Mouse (Mus musculus): Measurements from ENCODE around the gene Erg. TPM values are rescaled to one million over a fixed set of nuclear protein-coding genes. Genes with fewer than 3 reads are reported as not detected.

Gene Erg
- polyA plus RNA-seq, 1 experiment from 2014 or later = 9.5 TPM

- Histone ChIP-seq H3K27ac (ENCODE audit: low read length) (no peak overlapping the region), H3K4me1 (ENCODE audit: insufficient read depth, low read length) (peaks cover 6% of the 10 kb centered on the region; the same call in 1 of the 2 replicates), H3K9ac (replicated peaks; ENCODE audit: low read length) (no peak overlapping the region), H3K4me2 (replicated peaks; ENCODE audit: low read depth, low read length) (no peak overlapping the region), H3K36me3 (ENCODE audit: insufficient read depth, low read length) (no peaks in the 10 kb centered on the region), H3K27me3 (ENCODE audit: insufficient read depth, low read length) (no peaks in the 10 kb centered on the region), H3K4me3 (ENCODE audit: low read length) (no peak overlapping the region), H3K9me3 (ENCODE audit: low read length) (no peaks in the 10 kb centered on the region)
- 27% methylated on average over 3 of the region's 3 CpGs for WGBS
- no peak for ATAC-seq (ENCODE audit: low FRiP score, low TSS enrichment)
Measured at GRCm38 (mm10) chr16:95350499-95350898, 235.9 kb downstream of the Erg start.

DNA sequence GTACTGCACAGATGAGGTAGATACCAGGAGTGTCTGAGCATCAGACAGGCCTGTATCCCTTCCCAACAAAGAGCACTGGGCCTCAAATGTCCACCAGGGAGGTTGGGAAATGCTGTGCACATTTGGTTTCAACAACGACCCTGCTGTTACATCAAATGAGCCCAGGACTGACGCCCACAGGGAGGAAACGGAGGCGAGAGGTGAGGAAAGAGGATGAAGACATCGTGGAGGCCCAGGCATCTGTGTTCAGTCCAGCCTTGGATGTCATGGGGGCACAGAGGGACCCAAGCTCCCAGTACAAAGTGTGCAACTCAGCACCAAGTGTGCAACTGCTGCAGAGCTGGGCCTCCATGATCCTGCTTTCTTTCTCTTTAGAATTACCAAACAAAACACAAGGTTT lies 236.6 kb downstream of the Erg start:
- H3K4me3 ChIP-seq (ENCODE audit: low read length) = no peak overlapping the region
- H3K36me3 ChIP-seq (ENCODE audit: insufficient read depth, low read length) = no peaks in the 10 kb centered on the region
- no peak overlapping the region for H3K27ac ChIP-seq (ENCODE audit: low read length)
- peaks cover 6% of the 10 kb centered on the region; the same call in 1 of the 2 replicates for H3K4me1 ChIP-seq (ENCODE audit: insufficient read depth, low read length)
- 57% methylated on average over 5 of the region's 5 CpGs for WGBS
- no peak overlapping the region for H3K9ac ChIP-seq (replicated peaks; ENCODE audit: low read length)
- H3K27me3 ChIP-seq (ENCODE audit: insufficient read depth, low read length) = no peaks in the 10 kb centered on the region
- H3K9me3 ChIP-seq (ENCODE audit: low read length) = no peaks in the 10 kb centered on the region
- no peak overlapping the region for H3K4me2 ChIP-seq (replicated peaks; ENCODE audit: low read depth, low read length)
- no peak for ATAC-seq (ENCODE audit: low FRiP score, low TSS enrichment)

GRCm38 (mm10) chr16:95349344-95349743 lies 237.0 kb downstream of the Erg start:
- no peaks in the 10 kb centered on the region for H3K9me3 ChIP-seq (ENCODE audit: low read length)
- H3K4me2 ChIP-seq (replicated peaks; ENCODE audit: low read depth, low read length) = no peak overlapping the region
- no peaks in the 10 kb centered on the region for H3K36me3 ChIP-seq (ENCODE audit: insufficient read depth, low read length)
- no peak overlapping the region for H3K9ac ChIP-seq (replicated peaks; ENCODE audit: low read length)
- no peak for ATAC-seq (ENCODE audit: low FRiP score, low TSS enrichment)
- H3K27me3 ChIP-seq (ENCODE audit: insufficient read depth, low read length) = no peaks in the 10 kb centered on the region
- peaks cover 6% of the 10 kb centered on the region; the same call in 1 of the 2 replicates for H3K4me1 ChIP-seq (ENCODE audit: insufficient read depth, low read length)
- WGBS = 87% methylated on average over 6 of the region's 6 CpGs
- no peak overlapping the region for H3K27ac ChIP-seq (ENCODE audit: low read length)
- H3K4me3 ChIP-seq (ENCODE audit: low read length) = no peak overlapping the region

DNA sequence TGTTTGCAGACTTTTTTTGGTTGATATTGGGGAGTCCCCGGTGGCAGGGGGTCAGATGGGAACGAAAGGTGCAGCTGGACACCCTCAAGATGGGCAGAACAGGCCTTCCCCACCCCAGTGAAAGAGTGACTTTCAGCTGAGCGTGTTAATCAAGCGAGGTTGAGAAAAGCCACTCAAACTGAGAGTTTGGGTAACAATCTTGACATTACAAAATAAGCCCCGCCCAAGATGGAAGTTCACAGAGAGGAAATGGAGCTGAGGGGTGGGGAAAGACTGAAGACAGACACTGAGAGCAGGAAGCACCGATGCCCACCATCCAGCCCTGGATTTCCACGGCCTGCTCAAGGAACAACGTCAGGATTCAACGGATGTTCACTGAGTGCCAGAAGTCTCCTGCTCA lies 237.8 kb downstream of the Erg start:
- WGBS = 79% methylated on average over 9 of the region's 9 CpGs
- peaks cover 6% of the 10 kb centered on the region; the same call in 1 of the 2 replicates for H3K4me1 ChIP-seq (ENCODE audit: insufficient read depth, low read length)
- ATAC-seq (ENCODE audit: low FRiP score, low TSS enrichment) = no peak

DNA sequence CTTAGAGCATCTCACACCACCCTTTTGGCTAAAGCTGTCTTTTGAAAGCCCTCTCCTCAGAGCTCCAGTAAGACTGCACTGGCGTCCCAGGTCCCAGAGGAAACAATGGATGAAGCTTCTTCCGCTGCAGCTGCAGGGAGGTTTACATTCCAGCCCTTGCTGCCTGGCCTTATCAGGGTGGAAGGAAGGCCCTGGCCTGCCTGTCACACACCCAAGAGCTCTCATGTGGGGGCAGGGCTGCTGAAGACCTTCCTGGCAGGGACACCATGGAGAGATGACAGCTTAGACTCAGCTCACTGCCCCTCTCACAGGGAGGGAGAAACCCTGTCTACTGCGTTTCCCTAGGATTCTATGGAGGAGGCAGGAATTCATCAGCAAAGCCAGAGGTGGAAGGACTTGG lies 239.2 kb downstream of the Erg start:
- H3K36me3 ChIP-seq (ENCODE audit: insufficient read depth, low read length) = no peaks in the 10 kb centered on the region
- peak overlapping the region; percentile 17; the same call in 1 of the 2 replicates for H3K27ac ChIP-seq (ENCODE audit: low read length)
- H3K4me1 ChIP-seq (ENCODE audit: insufficient read depth, low read length) = peaks cover 6% of the 10 kb centered on the region; the same call in 1 of the 2 replicates
- WGBS = 20% methylated on average over 3 of the region's 3 CpGs
- no peak overlapping the region for H3K4me2 ChIP-seq (replicated peaks; ENCODE audit: low read depth, low read length)
- H3K9me3 ChIP-seq (ENCODE audit: low read length) = no peaks in the 10 kb centered on the region
- H3K4me3 ChIP-seq (ENCODE audit: low read length) = no peak overlapping the region
- no peak overlapping the region for H3K9ac ChIP-seq (replicated peaks; ENCODE audit: low read length)
- H3K27me3 ChIP-seq (ENCODE audit: insufficient read depth, low read length) = no peaks in the 10 kb centered on the region
- peak; percentile 58 for ATAC-seq (ENCODE audit: low FRiP score, low TSS enrichment)

More for the DNA sequence above, 237.8 kb downstream of the Erg start:
- no peaks in the 10 kb centered on the region for H3K9me3 ChIP-seq (ENCODE audit: low read length)
- H3K9ac ChIP-seq (replicated peaks; ENCODE audit: low read length) = no peak overlapping the region
- H3K27me3 ChIP-seq (ENCODE audit: insufficient read depth, low read length) = no peaks in the 10 kb centered on the region
- H3K4me3 ChIP-seq (ENCODE audit: low read length) = no peak overlapping the region
- H3K27ac ChIP-seq (ENCODE audit: low read length) = no peak overlapping the region
- H3K36me3 ChIP-seq (ENCODE audit: insufficient read depth, low read length) = no peaks in the 10 kb centered on the region
- no peak overlapping the region for H3K4me2 ChIP-seq (replicated peaks; ENCODE audit: low read depth, low read length)

DNA sequence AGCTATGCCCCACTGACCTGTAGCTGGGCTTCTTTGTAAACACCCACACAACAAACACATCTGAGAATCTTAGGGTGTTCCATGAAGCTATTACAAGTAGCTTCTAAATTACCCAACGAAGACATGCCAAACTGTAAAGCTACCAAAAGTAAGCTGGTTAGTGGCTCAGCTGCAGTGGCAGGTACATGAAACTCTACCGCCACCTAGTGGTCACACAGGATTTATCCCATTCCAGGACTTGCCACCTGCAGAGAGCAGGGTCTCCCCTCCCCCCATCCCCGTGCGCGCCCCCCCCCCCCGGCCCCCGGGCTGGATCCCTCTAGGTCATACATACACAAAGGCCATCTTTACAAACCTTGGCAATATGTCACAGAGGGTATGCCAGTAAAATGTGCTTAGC lies 240.5 kb downstream of the Erg start:
- Histone ChIP-seq H3K4me1 (ENCODE audit: insufficient read depth, low read length) (peaks cover 11% of the 10 kb centered on the region; the same call in 1 of the 2 replicates), H3K27me3 (ENCODE audit: insufficient read depth, low read length) (no peaks in the 10 kb centered on the region), H3K9ac (replicated peaks; ENCODE audit: low read length) (no peak overlapping the region), H3K27ac (ENCODE audit: low read length) (no peak overlapping the region), H3K4me3 (ENCODE audit: low read length) (no peak overlapping the region), H3K9me3 (ENCODE audit: low read length) (no peaks in the 10 kb centered on the region), H3K36me3 (ENCODE audit: insufficient read depth, low read length) (no peaks in the 10 kb centered on the region), H3K4me2 (replicated peaks; ENCODE audit: low read depth, low read length) (no peak overlapping the region)
- ATAC-seq (ENCODE audit: low FRiP score, low TSS enrichment) = peak; percentile 6; the same call in 1 of the 2 replicates
- 4% methylated on average over 5 of the region's 7 CpGs for WGBS

GRCm38 (mm10) chr16:95344961-95345360 lies 241.4 kb downstream of the Erg start:
- H3K4me3 ChIP-seq (ENCODE audit: low read length) = no peak overlapping the region
- ATAC-seq (ENCODE audit: low FRiP score, low TSS enrichment) = no peak
- H3K36me3 ChIP-seq (ENCODE audit: insufficient read depth, low read length) = no peaks in the 10 kb centered on the region
- H3K27ac ChIP-seq (ENCODE audit: low read length) = no peak overlapping the region
- WGBS = 59% methylated on average over 10 of the region's 10 CpGs
- H3K9ac ChIP-seq (replicated peaks; ENCODE audit: low read length) = no peak overlapping the region
- no peak overlapping the region for H3K4me2 ChIP-seq (replicated peaks; ENCODE audit: low read depth, low read length)
- no peaks in the 10 kb centered on the region for H3K9me3 ChIP-seq (ENCODE audit: low read length)
- H3K4me1 ChIP-seq (ENCODE audit: insufficient read depth, low read length) = peaks cover 14% of the 10 kb centered on the region; the same call in 1 of the 2 replicates
- no peaks in the 10 kb centered on the region for H3K27me3 ChIP-seq (ENCODE audit: insufficient read depth, low read length)

GRCm38 (mm10) chr16:95342030-95342429 lies 244.4 kb downstream of the Erg start:
- Histone ChIP-seq H3K36me3 (ENCODE audit: insufficient read depth, low read length) (no peaks in the 10 kb centered on the region), H3K9me3 (ENCODE audit: low read length) (no peaks in the 10 kb centered on the region), H3K27me3 (ENCODE audit: insufficient read depth, low read length) (no peaks in the 10 kb centered on the region), H3K9ac (replicated peaks; ENCODE audit: low read length) (no peak overlapping the region), H3K27ac (ENCODE audit: low read length) (no peak overlapping the region), H3K4me2 (replicated peaks; ENCODE audit: low read depth, low read length) (no peak overlapping the region), H3K4me3 (ENCODE audit: low read length) (no peak overlapping the region), H3K4me1 (ENCODE audit: insufficient read depth, low read length) (peaks cover 11% of the 10 kb centered on the region; the same call in 1 of the 2 replicates)
- 72% methylated on average over 8 of the region's 8 CpGs for WGBS
- no peak for ATAC-seq (ENCODE audit: low FRiP score, low TSS enrichment)

DNA sequence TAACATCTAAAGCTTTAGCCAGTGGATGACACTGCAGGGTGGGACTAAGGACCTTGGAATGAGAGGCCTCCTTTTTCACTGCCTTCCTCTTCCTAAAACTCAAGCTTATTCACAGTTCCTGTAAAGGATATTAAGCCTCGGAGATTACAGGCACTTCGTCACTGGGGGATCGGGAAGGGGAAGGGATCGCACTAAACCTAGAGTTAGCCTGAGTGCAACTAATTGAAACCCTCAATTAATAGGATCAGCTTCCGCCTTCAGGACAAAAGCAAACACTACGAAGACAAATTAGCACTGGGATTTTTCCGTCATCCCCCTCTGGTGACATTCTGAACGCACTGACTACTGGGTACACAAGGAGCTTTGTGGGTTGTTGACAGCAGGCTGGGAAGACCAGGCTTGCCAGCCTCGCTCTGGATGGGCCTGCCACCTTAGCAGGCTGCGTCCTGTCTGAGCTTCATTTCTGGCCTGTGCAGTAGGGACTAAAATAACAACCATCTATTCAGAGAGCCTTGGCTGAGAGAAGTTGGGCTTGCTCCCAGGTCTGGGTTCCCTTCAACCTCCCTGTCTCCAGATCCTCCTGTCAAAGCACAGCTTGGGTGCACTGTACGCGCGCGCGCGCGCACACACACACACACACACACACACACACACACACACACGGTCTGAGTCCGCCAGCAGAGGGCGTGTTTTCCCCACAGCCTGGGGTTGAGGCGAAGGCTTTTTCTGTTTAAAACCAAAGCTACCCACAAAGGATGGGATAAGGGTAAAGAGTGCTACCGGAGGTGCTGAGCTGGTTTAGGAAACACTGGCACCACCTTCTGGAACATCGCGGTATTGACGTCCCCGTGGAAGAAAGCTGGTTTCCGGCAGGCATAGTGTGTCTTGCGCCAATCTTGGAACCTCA lies 245.3 kb downstream of the Erg start:
- Histone ChIP-seq H3K36me3 (ENCODE audit: insufficient read depth, low read length) (no peaks in the 10 kb centered on the region), H3K4me1 (ENCODE audit: insufficient read depth, low read length) (peaks cover 10% of the 10 kb centered on the region; the same call in 1 of the 2 replicates), H3K9ac (replicated peaks; ENCODE audit: low read length) (no peak overlapping the region), H3K9me3 (ENCODE audit: low read length) (no peaks in the 10 kb centered on the region), H3K4me2 (replicated peaks; ENCODE audit: low read depth, low read length) (peak overlapping the region; percentile 36), H3K27me3 (ENCODE audit: insufficient read depth, low read length) (no peaks in the 10 kb centered on the region), H3K27ac (ENCODE audit: low read length) (no peak overlapping the region), H3K4me3 (ENCODE audit: low read length) (no peak overlapping the region)
- peak; percentile 81 for ATAC-seq (ENCODE audit: low FRiP score, low TSS enrichment)
- 27% methylated on average over 28 of the region's 28 CpGs for WGBS

DNA sequence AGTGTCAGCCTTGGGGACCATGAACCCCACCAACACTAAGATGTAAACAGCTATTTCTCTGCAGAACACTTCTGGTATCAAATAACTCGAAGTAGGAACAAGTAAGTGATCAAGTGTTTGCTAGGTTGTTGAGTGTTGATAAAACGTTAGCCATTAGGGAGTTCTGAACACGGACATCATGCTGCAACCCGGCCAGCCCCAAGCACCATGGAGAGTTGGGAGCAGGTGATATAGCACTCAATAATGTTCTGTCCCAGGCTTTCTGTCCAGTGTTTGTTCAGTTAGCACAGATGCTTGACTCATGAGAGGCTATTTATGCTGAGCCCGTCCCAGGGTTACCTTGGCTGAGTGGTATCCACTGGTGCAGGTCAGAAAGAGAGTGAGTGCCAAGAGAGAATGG lies 254.2 kb downstream of the Erg start:
- Histone ChIP-seq H3K4me2 (replicated peaks; ENCODE audit: low read depth, low read length) (no peak overlapping the region), H3K4me1 (ENCODE audit: insufficient read depth, low read length) (no peaks in the 10 kb centered on the region), H3K36me3 (ENCODE audit: insufficient read depth, low read length) (no peaks in the 10 kb centered on the region), H3K4me3 (ENCODE audit: low read length) (no peak overlapping the region), H3K9ac (replicated peaks; ENCODE audit: low read length) (no peak overlapping the region), H3K27ac (ENCODE audit: low read length) (no peak overlapping the region), H3K9me3 (ENCODE audit: low read length) (no peaks in the 10 kb centered on the region), H3K27me3 (ENCODE audit: insufficient read depth, low read length) (no peaks in the 10 kb centered on the region)
- WGBS = 79% methylated on average over 5 of the region's 5 CpGs
- ATAC-seq (ENCODE audit: low FRiP score, low TSS enrichment) = no peak
